Mouse (Mus musculus): Measurements from ENCODE around the gene Mtmr12.

DNA sequence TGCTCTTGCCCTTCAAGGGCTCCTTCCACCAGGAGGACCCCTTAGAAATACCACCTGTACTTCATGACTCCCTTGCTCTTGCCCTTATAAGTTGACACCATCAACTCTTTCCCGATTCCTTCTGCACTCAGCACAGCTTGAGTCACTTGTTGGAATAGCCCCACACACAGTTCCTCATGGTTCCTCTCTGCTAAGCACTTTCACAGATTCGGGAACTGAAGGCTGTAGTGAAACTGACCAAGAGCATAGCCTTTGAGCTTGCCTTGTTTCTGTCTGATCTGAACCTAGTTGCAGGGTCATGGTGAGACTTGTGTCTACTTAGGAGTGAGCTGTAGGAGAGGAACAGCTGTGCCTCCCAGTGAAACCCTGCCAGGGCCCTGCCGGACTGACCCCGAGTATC, 28.2 kb downstream of the Mtmr12 start:
- TF ChIP-seq CTCF (IDR thresholded peaks at IDR 0.05; ENCODE audit: extremely low read depth, insufficient read depth, low read length) (no peak), POLR2A (IDR thresholded peaks at IDR 0.05; ENCODE audit: extremely low read depth, insufficient read depth, low read length) (no peak)

Measured in cortical plate, adult 2 months (tissue).